Mouse (Mus musculus) spleen, postnatal 4 days (tissue): ENCODE data around the gene Cnih1.

Experiments
- DNase-seq, 2 experiments: peaks; one replicate each; pipeline ENCODE4 v3.0.0; 2022; ENCODE audit warnings: low spot score in 2 of 2

The Cnih1 gene

DNA sequence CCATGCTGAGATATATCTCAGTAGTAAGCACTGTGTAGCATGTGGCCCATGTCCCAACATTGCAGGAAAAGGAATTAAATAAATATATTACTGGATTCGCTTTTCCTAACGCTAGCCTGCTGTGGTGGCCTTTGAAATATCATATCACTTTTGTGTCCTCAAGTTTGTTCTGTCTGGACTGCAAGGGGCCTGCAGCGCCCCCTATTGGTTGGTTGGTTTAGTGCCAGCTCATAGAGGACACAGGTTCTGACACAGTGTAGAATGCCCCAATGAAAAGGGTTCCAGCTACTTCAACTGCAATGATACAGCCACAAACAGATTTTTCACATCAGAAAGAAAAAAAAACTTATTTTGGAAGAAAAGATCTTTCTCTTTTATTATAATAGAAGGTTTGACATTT lies 62.5 kb downstream of the Cnih1 start:
- peak; percentile 28 to 77 for DNase-seq
